Mouse (Mus musculus): ENCODE measurements around the gene Arfgef2. TPM values are rescaled to one million over a fixed set of nuclear protein-coding genes. Genes with fewer than 3 reads are reported as not detected.

Gene Arfgef2
- total RNA-seq, 4 experiments from 2014 or later, result 59.7 to 83.9 (median 74.0) TPM

DNA sequence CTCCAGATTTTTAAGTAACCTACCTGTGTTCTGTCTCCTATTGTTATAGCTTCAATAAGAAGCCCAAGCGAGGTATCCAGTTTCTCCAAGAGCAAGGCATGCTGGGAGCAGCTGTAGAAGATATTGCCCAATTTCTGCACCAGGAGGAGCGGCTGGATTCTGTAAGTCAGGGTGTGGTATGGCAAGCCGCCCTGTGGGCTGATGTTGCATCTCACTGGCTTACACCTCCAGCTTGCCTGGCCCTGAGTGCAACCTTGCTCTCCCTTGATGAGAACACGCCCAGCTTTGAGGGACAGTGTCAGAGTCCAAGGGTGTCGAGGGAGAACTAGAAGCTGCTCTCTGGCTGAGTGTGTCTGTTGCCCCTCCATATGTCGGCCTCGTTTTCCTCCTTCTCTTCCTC lies 53.8 kb downstream of the Arfgef2 start:
- no peak for DNase-seq

DNA sequence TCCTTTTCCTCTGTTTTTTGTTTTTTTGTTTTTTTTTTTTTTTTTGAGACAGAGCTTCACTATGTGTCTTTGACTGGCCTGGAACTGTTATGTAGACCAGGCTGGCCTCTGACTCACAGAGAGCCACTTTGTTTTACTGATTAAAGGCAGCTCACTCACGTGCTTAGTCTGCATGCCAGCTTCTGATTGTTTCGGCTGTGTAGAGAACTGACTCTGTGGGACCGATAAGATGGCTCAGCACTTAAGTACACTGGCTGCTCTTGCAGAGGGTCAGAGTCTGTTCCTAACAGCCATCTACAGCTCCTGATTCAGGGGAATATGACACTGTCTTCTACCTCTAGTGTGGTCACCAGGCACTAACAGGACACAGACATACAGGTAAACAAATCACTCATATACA lies 57.1 kb downstream of the Arfgef2 start:
- no peak for DNase-seq

DNA sequence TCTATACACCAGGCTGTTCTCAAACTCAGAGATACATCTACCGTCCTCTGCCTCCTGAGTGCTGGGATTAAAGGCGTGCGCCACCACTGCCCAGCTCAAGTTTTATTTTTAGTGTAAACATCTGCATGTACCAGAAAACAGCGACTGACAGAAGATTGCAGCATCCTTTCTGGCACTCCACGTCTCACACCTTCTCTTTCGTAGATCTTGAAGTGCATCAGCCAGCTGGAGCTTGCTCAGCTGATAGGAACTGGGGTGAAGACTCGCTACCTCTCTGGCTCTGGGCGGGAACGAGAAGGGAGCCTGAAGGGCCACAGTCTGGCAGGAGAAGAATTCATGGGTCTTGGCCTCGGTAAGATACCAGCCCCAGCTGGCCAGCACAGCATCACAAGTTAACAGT lies 60.1 kb downstream of the Arfgef2 start:
- no peak for DNase-seq

DNA sequence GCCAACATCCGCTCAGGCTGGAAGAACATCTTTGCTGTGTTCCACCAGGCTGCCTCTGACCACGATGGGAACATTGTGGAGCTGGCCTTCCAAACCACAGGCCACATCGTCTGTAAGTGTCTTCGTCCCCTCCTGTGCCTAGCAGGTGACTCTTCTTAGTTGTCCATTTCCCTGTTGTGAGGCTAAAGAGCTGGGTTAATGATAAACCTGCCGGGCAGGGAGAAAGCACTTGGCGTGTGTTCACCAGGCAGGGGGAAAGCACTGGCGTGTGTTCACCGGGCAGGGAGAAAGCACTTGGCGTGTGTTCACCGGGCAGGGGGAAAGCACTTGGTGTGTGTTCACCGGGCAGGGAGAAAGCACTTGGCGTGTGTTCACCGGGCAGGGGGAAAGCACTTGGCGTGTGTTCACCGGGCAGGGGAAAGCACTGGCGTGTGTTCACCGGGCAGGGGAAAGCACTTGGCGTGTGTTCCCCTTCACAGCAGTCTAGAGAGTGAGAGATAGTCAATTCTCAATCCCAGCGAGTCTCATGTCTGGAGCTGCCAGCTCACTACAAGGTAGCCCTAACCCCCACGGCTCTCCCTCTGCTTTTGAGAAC lies 65.0 kb downstream of the Arfgef2 start:
- no peak for DNase-seq

DNA sequence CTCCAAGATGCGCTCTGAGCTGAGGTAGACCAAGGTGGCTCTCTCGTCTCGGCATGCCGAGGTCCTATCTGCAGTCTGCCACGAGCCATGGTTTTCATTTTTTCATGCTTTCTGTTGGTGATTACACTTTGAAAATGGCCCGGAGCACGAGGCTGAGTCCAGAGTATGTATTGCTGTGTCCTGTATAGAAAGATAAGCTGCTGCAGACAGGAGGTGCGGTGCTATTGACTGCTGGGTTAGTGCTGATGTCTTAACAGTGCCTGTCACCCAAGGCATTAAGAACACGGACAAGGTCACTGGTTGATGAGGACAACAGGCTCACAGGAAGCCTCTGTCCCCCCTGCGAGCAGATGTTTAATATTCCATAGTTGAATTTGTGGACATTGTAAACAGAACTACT lies 65.5 kb downstream of the Arfgef2 start:
- DNase-seq, result no peak

- no peak for DNase-seq
Observed at GRCm38 (mm10) chr2:166874675-166875280, 69.4 kb downstream of the Arfgef2 start.

DNA sequence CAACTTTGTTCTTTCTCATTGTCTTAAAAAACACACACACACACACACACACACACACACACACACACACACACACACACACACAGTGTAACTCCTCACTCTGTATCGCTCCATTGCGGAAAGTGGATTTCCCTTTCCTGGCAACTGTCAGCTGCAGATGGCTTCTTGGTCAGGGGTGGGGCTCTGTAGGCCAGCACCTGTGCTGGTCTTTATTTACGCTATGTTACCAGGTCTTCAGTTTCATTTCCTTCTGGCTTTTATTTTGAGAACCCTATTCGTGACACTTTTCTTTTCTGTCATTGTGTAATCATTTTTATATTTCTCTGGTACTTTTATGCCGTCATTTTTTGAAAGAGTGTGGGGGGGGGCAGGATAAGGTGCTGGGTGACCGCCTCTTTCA lies 70.2 kb downstream of the Arfgef2 start:
- no peak for DNase-seq

DNA sequence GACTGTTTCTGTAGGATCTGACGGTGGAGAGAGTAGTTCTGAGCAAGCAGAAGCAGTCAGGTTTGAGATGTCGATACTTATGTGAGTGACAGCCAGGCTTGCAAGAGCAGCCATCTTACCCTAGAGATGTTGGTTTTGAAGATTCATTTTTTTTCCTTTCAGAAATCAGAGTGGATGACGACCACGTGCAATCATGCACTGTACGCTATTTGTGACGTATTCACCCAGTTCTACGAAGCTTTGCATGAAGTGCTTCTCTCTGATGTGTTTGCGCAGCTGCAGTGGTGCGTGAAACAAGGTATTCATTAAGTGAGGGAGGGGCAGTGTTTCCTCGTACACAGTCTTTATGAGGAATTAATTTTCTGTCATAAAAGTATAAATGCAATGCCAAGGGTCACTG lies 70.9 kb downstream of the Arfgef2 start:
- DNase-seq, result no peak

DNA sequence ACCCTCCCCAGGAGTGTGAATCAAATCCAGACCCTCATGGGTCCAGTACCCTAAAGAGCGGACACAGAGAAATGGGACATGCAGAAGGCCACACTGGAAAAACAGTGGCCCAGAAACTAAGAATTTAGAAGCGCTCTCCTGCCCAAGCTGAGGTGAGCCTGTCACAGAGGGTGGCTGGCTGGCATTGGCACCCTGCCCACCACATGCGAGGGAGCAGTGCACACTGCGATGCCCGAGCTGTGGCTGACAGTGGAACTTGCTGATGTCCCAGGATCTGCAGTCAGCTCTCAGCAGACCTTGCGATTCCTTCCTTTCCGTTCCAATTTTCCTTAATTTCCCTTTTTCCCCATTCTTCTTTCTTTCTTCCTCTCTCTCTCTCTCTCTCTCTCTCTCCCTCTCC lies 79.7 kb downstream of the Arfgef2 start:
- no peak for DNase-seq

GRCm38 (mm10) chr2:166885619-166886018 lies 80.2 kb downstream of the Arfgef2 start:
- DNase-seq, result no peak

DNA sequence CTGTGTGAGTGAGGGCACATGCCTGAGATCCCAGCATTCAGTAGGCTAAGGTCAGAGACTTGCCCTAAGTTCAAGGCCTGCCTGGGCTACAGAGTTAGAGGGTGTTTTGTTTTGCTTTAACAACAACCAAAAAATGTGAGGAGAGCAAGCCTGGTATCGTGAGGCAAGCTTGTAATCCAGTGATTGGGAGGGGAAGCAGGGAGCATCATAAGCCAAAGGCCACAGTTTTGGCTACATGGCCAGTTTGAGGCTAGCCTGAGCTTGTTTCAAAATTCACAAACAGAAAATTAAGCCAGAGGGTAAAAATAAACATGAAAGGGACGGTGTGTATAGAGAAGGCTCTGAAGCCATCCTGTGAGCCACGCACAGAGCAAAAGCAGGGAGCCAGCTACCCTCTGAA lies 80.8 kb downstream of the Arfgef2 start:
- DNase-seq, result no peak

GRCm38 (mm10) chr2:166887816-166888215 lies 82.4 kb downstream of the Arfgef2 start:
- DNase-seq, result no peak

DNA sequence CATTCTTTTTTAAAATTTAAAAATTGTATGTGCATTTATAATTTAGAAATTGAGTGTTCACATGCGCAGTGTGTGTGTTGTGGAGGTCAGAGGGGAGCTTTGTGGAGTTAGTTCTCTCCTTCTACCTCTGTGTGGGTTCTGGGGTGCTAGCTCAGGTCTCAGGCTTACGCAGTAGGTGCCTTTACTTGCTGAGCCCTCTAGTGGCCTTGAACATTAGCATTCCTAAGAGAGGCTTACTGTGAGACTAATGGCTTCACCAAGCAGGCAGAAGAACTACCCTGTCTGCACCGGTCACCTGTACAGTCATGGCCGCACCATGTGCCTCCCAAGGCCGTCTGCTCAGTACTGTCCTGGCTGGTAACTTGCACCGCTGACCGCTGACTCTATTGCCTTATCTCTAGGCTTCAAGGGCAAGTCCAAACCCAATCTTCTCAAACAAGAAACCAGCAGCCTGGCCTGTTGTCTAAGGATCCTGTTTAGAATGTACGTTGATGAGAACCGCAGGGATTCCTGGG lies 86.0 kb downstream of the Arfgef2 start:
- DNase-seq, result peak; percentile 63

- DNase-seq, result no peak
Observed at GRCm38 (mm10) chr2:166892158-166892680, 86.8 kb downstream of the Arfgef2 start.

- no peak for DNase-seq
Observed at GRCm38 (mm10) chr2:166893036-166893435, 87.6 kb downstream of the Arfgef2 start.

DNA sequence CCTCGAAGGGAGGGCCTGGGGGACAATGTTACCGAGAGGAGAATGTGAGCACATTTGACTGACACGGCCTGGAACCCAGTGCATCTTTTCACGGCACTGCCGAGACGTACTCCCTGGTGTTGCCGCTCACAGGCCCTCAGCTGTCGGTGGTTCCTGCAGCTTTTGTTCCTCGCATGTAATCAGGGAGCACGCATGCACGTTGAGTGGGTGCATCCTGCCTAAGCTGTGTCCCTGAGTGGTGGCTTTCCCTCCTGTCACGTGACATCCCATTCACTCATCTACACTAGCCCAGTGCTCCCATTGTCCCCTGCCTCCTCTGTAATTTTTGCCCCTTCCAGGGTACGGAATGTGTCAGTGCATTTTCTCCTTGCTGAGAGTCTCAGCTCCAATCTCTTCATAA lies 91.0 kb downstream of the Arfgef2 start:
- DNase-seq, result no peak

GRCm38 (mm10) chr2:166896974-166897373 lies 91.6 kb downstream of the Arfgef2 start:
- DNase-seq, result no peak

- no peak for DNase-seq
Observed at GRCm38 (mm10) chr2:166899161-166899560, 93.8 kb downstream of the Arfgef2 start.

GRCm38 (mm10) chr2:166899746-166900145 lies 94.4 kb downstream of the Arfgef2 start:
- DNase-seq, result no peak

- no peak for DNase-seq
Observed at GRCm38 (mm10) chr2:166900792-166901505, 95.6 kb downstream of the Arfgef2 start.

DNA sequence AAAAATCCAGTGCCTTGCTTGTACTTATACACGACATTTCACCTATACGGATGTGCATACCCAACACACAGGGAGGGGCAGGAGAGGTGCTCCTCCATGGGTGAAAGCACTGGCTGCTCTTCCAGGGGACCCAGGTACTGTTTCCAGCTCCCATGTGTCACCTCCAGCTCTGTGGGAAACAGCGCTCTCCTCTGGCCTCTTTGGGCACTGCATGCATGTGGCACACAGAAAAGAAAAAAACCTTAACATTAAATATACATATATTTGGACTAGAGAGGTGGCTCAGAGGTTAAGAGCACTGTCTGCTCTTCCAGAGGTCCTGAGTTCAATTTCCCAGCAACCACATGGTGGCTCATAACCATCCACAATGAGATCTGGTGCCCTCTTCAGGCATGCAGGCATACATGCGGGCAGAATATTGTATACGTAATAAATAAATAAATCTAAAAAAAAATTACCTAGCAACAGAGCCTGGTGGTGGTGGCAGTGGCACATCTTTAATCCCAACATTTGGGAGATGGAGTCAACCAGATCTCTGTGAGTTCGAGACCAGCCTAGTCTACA lies 98.4 kb downstream of the Arfgef2 start:
- DNase-seq, result no peak

GRCm38 (mm10) chr2:166905711-166906522 lies 100.5 kb downstream of the Arfgef2 start, which contains the start of gene Cse1l:
TSS of gene Cse1l (plus strand) at chr2:166906040.
- peak; percentile 95 for DNase-seq
